Mouse (Mus musculus): Measurements from ENCODE around the gene Ggt1. TPM values are rescaled to one million over a fixed set of nuclear protein-coding genes. Genes with fewer than 3 reads are reported as not detected.

Gene Ggt1
- polyA plus RNA-seq, 1 experiment from 2014 or later: 2.1 TPM

DNA sequence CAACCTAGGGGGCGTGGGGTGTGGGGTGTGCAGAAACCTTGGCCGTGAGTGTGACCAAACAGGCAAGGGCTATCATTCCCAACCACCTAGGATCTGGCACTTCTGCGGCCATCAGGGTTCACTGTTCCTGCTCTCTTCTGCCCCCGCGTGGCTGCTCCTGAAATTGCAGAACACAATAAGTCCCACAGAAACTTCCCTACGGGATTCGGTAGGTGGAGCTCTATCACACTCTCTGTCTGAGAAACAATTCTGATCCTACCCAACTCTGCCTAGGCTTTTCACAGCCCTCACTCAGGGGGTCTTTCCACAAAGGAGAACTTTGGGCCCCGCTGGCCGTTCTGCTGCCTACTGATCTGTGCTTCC lies 74.3 kb downstream of the Ggt1 start:
- no peaks in the 10 kb centered on the region for H3K27me3 ChIP-seq (ENCODE audit: control insufficient read depth, insufficient read depth, low read length)
- H3K4me3 ChIP-seq (ENCODE audit: low read depth, low read length): no peak overlapping the region
- no peaks in the 10 kb centered on the region for H3K36me3 ChIP-seq (ENCODE audit: control insufficient read depth, insufficient read depth, low read length)
- whole genome bisulfite sequencing: 6% methylated on average over 9 of the region's 9 CpGs
- no peak overlapping the region for H3K27ac ChIP-seq (ENCODE audit: low read depth, low read length)
- no peak overlapping the region for H3K4me2 ChIP-seq
- H3K9me3 ChIP-seq (ENCODE audit: control insufficient read depth, low read length): no peaks in the 10 kb centered on the region
- ATAC-seq (ENCODE audit: low FRiP score) (no peak), DNase-seq (ENCODE audit: low spot score, missing footprints) (peak; percentile 98)
- no peak overlapping the region for H3K9ac ChIP-seq (ENCODE audit: low read length)
- H3K4me1 ChIP-seq (ENCODE audit: control insufficient read depth, insufficient read depth, low read length): no peaks in the 10 kb centered on the region

Other genes starting within 250 kb of the Ggt1 start
- gene Adora2a, start 244.7 kb upstream of the Ggt1 start, polyA plus RNA-seq (2014; fragmentation: Nextera tagmentation; extraction: Ambion mirVana): 2.8 and 4.0 TPM in 2 replicates
- not detected in 2 replicates for gene Upb1, start 160.5 kb upstream of the Ggt1 start, polyA plus RNA-seq (2014; fragmentation: Nextera tagmentation; extraction: Ambion mirVana)
- 199 and 208 TPM in 2 replicates for gene Snrpd3, start 44.1 kb upstream of the Ggt1 start, polyA plus RNA-seq (2014; fragmentation: Nextera tagmentation; extraction: Ambion mirVana)
- 27.8 and 36.0 TPM in 2 replicates for gene Gucd1, start 43.6 kb upstream of the Ggt1 start, polyA plus RNA-seq (2014; fragmentation: Nextera tagmentation; extraction: Ambion mirVana)
- 3.3 and 4.1 TPM in 2 replicates for gene Lrrc75b, start 1.3 kb upstream of the Ggt1 start, polyA plus RNA-seq (2014; fragmentation: Nextera tagmentation; extraction: Ambion mirVana)
- gene Ggt5, start 27.7 kb downstream of the Ggt1 start, polyA plus RNA-seq (2014; fragmentation: Nextera tagmentation; extraction: Ambion mirVana): 0.25 and 0.29 TPM in 2 replicates
- 1.2 and 1.6 TPM in 2 replicates for gene Susd2, start 82.4 kb downstream of the Ggt1 start, polyA plus RNA-seq (2014; fragmentation: Nextera tagmentation; extraction: Ambion mirVana)
- 28.7 and 31.6 TPM in 2 replicates for gene Cabin1, start 202.7 kb downstream of the Ggt1 start, polyA plus RNA-seq (2014; fragmentation: Nextera tagmentation; extraction: Ambion mirVana)
- 89.8 and 94.7 TPM in 2 replicates for gene Ddt, start 211.8 kb downstream of the Ggt1 start, polyA plus RNA-seq (2014; fragmentation: Nextera tagmentation; extraction: Ambion mirVana)
- not detected in 2 replicates for gene Gm20441, start 219.3 kb downstream of the Ggt1 start, polyA plus RNA-seq (2014; fragmentation: Nextera tagmentation; extraction: Ambion mirVana)
- 1.0 and 1.2 TPM in 2 replicates for gene Gstt3, start 219.8 kb downstream of the Ggt1 start, polyA plus RNA-seq (2014; fragmentation: Nextera tagmentation; extraction: Ambion mirVana)
- 4.9 and 6.1 TPM in 2 replicates for gene Gstt1, start 237.0 kb downstream of the Ggt1 start, polyA plus RNA-seq (2014; fragmentation: Nextera tagmentation; extraction: Ambion mirVana)